Mouse (Mus musculus): ENCODE measurements at regions not wholly inside any gene's neighbourhood (a gene's known extent, or its start where the extent isn't known, plus 50 kb on each side); places are given as distances from the start of the nearest gene placed in this dataset.

- ATAC-seq (replicated peaks; ENCODE audit: low FRiP score): peak; percentile 64; the same call in 1 of the 2 replicates
- WGBS: 55% methylated on average over 7 of the region's 7 CpGs
Observed at GRCm38 (mm10) chr4:71130946-71131669, 596.3 kb upstream of the Megf9 start.

GRCm38 (mm10) chr4:71129306-71129705 is 594.5 kb upstream of the Megf9 start:
- WGBS: 73% methylated on average over 1 of the region's 1 CpGs
- H3K9me3 ChIP-seq (ENCODE audit: control insufficient read depth, low read length): no peaks in the 10 kb centered on the region
- H3K4me3 ChIP-seq (ENCODE audit: low read depth, low read length): no peak overlapping the region
- DNase-seq (ENCODE audit: low spot score) (no peak), ATAC-seq (replicated peaks; ENCODE audit: low FRiP score) (no peak)
- H3K36me3 ChIP-seq (ENCODE audit: control insufficient read depth, insufficient read depth, low read length): no peaks in the 10 kb centered on the region
- no peaks in the 10 kb centered on the region for H3K27me3 ChIP-seq (ENCODE audit: control insufficient read depth, insufficient read depth, low read length)
- no peaks in the 10 kb centered on the region for H3K4me1 ChIP-seq (replicated peaks; ENCODE audit: control insufficient read depth, insufficient read depth, low read length)
- H3K9ac ChIP-seq (ENCODE audit: low read length): no peak overlapping the region
- H3K4me2 ChIP-seq (ENCODE audit: low read depth, low read length, severe bottlenecking): no peak overlapping the region
- no peak overlapping the region for H3K27ac ChIP-seq (ENCODE audit: low read depth, low read length)

More at GRCm38 (mm10) chr4:71130946-71131669, 596.3 kb upstream of the Megf9 start:
- Histone ChIP-seq H3K4me3 (ENCODE audit: low read depth, low read length) (no peak overlapping the region), H3K9ac (ENCODE audit: low read length) (no peak overlapping the region), H3K27ac (ENCODE audit: low read depth, low read length) (no peak overlapping the region), H3K27me3 (ENCODE audit: control insufficient read depth, insufficient read depth, low read length) (no peaks in the 10 kb centered on the region), H3K4me2 (ENCODE audit: low read depth, low read length, severe bottlenecking) (no peak overlapping the region), H3K4me1 (replicated peaks; ENCODE audit: control insufficient read depth, insufficient read depth, low read length) (no peaks in the 10 kb centered on the region), H3K36me3 (ENCODE audit: control insufficient read depth, insufficient read depth, low read length) (no peaks in the 10 kb centered on the region), H3K9me3 (ENCODE audit: control insufficient read depth, low read length) (no peaks in the 10 kb centered on the region)
- DNase-seq (ENCODE audit: low spot score): no peak

Measured in forebrain, embryonic 11.5 days (tissue).